Mouse (Mus musculus): ENCODE data around the gene Piwil1. TPM values are rescaled to one million over a fixed set of nuclear protein-coding genes. Genes with fewer than 3 reads are reported as not detected.

Gene Piwil1
- polyA plus RNA-seq, 1 experiment from 2014 or later: not detected

- no peaks in the 10 kb centered on the region for H3K36me3 ChIP-seq (ENCODE audit: insufficient read depth, low read length)
- no peak overlapping the region for H3K4me3 ChIP-seq (ENCODE audit: low read depth, low read length)
- TF ChIP-seq CTCF (IDR thresholded peaks at IDR 0.05): no peak
- no peak for TF ChIP-seq EP300 (IDR thresholded peaks at IDR 0.05)
- H3K27ac ChIP-seq (ENCODE audit: low read length): 0 out of 2 replicates have a peak overlapping the region, but pooled peaks have one; percentile 43
- DNase-seq (ENCODE audit: low spot score): peak; percentile 50
- H3K9me3 ChIP-seq (ENCODE audit: low read length): no peaks in the 10 kb centered on the region
- H3K4me1 ChIP-seq (ENCODE audit: insufficient read depth, low read depth, low read length): no peaks in the 10 kb centered on the region; the same call in 1 of the 2 replicates
- no peak overlapping the region for H3K4me2 ChIP-seq (replicated peaks; ENCODE audit: low read depth, low read length)
- H3K27me3 ChIP-seq (replicated peaks; ENCODE audit: insufficient read depth, low read length): no peaks in the 10 kb centered on the region
- no peak overlapping the region for H3K9ac ChIP-seq (replicated peaks; ENCODE audit: low read depth)
- WGBS: 36% methylated on average over 7 of the region's 7 CpGs
- peak; percentile 46; the same call in 1 of the 2 replicates for ATAC-seq
Measured at GRCm38 (mm10) chr5:128667303-128667702, 35.0 kb upstream of the Piwil1 start.

GRCm38 (mm10) chr5:128674124-128674523, 28.2 kb upstream of the Piwil1 start:
- Histone ChIP-seq H3K9me3 (ENCODE audit: low read length) (no peaks in the 10 kb centered on the region), H3K4me1 (ENCODE audit: insufficient read depth, low read depth, low read length) (no peaks in the 10 kb centered on the region), H3K9ac (replicated peaks; ENCODE audit: low read depth) (no peak overlapping the region), H3K4me2 (replicated peaks; ENCODE audit: low read depth, low read length) (no peak overlapping the region), H3K4me3 (ENCODE audit: low read depth, low read length) (no peak overlapping the region), H3K36me3 (ENCODE audit: insufficient read depth, low read length) (no peaks in the 10 kb centered on the region), H3K27me3 (replicated peaks; ENCODE audit: insufficient read depth, low read length) (no peaks in the 10 kb centered on the region), H3K27ac (ENCODE audit: low read length) (no peak overlapping the region)
- no peak for ATAC-seq
- WGBS: 43% methylated on average over 9 of the region's 9 CpGs
- TF ChIP-seq CTCF (IDR thresholded peaks at IDR 0.05) (no peak), EP300 (IDR thresholded peaks at IDR 0.05) (no peak)
- DNase-seq (ENCODE audit: low spot score): no peak

GRCm38 (mm10) chr5:128677373-128677772, 25.0 kb upstream of the Piwil1 start:
- TF ChIP-seq EP300 (IDR thresholded peaks at IDR 0.05): no peak
- TF ChIP-seq CTCF (IDR thresholded peaks at IDR 0.05): no peak
- peak; percentile 60 for ATAC-seq
- peak; percentile 61 for DNase-seq (ENCODE audit: low spot score)
- peak overlapping the region; percentile 4; the same call in 1 of the 2 replicates for H3K27ac ChIP-seq (ENCODE audit: low read length)
- H3K9ac ChIP-seq (replicated peaks; ENCODE audit: low read depth): no peak overlapping the region
- no peaks in the 10 kb centered on the region for H3K9me3 ChIP-seq (ENCODE audit: low read length)
- H3K4me2 ChIP-seq (replicated peaks; ENCODE audit: low read depth, low read length): no peak overlapping the region
- no peaks in the 10 kb centered on the region for H3K36me3 ChIP-seq (ENCODE audit: insufficient read depth, low read length)
- WGBS: 67% methylated on average over 4 of the region's 4 CpGs
- no peak overlapping the region for H3K4me3 ChIP-seq (ENCODE audit: low read depth, low read length)
- no peaks in the 10 kb centered on the region for H3K4me1 ChIP-seq (ENCODE audit: insufficient read depth, low read depth, low read length)
- no peaks in the 10 kb centered on the region for H3K27me3 ChIP-seq (replicated peaks; ENCODE audit: insufficient read depth, low read length)

- H3K36me3 ChIP-seq (ENCODE audit: insufficient read depth, low read length): no peaks in the 10 kb centered on the region
- no peak overlapping the region for H3K9ac ChIP-seq (replicated peaks; ENCODE audit: low read depth)
- H3K4me2 ChIP-seq (replicated peaks; ENCODE audit: low read depth, low read length): no peak overlapping the region
- no peaks in the 10 kb centered on the region for H3K27me3 ChIP-seq (replicated peaks; ENCODE audit: insufficient read depth, low read length)
- H3K4me1 ChIP-seq (ENCODE audit: insufficient read depth, low read depth, low read length): no peaks in the 10 kb centered on the region
- H3K4me3 ChIP-seq (ENCODE audit: low read depth, low read length): no peak overlapping the region
- peak; percentile 57; the same call in 1 of the 2 replicates for TF ChIP-seq EP300 (IDR thresholded peaks at IDR 0.05)
- TF ChIP-seq CTCF (IDR thresholded peaks at IDR 0.05): no peak
- H3K9me3 ChIP-seq (ENCODE audit: low read length): no peaks in the 10 kb centered on the region
- DNase-seq (ENCODE audit: low spot score): peak; percentile 86
- H3K27ac ChIP-seq (ENCODE audit: low read length): peak overlapping the region; percentile 22
- ATAC-seq: peak; percentile 94
- WGBS: 53% methylated on average over 6 of the region's 6 CpGs
Measured at GRCm38 (mm10) chr5:128677861-128678260, 24.5 kb upstream of the Piwil1 start.

- Histone ChIP-seq H3K27me3 (replicated peaks; ENCODE audit: insufficient read depth, low read length) (no peaks in the 10 kb centered on the region), H3K4me2 (replicated peaks; ENCODE audit: low read depth, low read length) (no peak overlapping the region), H3K4me1 (ENCODE audit: insufficient read depth, low read depth, low read length) (no peaks in the 10 kb centered on the region), H3K27ac (ENCODE audit: low read length) (no peak overlapping the region), H3K9ac (replicated peaks; ENCODE audit: low read depth) (no peak overlapping the region), H3K9me3 (ENCODE audit: low read length) (no peaks in the 10 kb centered on the region; the same call in 1 of the 2 replicates), H3K36me3 (ENCODE audit: insufficient read depth, low read length) (no peaks in the 10 kb centered on the region), H3K4me3 (ENCODE audit: low read depth, low read length) (no peak overlapping the region)
- ATAC-seq: no peak
- TF ChIP-seq EP300 (IDR thresholded peaks at IDR 0.05): no peak
- peak; percentile 38 for TF ChIP-seq CTCF (IDR thresholded peaks at IDR 0.05)
- no peak for DNase-seq (ENCODE audit: low spot score)
- WGBS: 44% methylated on average over 5 of the region's 5 CpGs
Measured at GRCm38 (mm10) chr5:128681456-128681855, 20.9 kb upstream of the Piwil1 start.

DNA sequence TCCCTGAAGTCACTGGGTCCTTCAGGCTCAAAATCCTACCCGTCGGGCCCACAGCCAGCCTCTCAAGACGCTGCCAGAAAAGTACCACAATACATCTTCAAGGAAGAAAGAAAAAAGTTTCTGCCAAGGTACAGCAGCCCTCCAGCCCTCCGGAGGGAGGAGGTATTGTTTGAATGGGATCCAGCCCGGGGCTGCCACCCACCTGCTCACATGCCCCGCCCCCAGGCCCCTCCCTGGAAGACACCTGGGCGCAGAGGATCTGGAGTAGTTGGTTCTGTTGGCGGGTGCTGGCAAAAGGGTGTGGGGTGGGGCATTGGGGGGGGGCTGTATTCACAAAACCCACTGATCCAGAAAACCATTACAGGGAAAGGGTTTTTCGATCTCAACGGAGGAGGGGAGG, 18.1 kb upstream of the Piwil1 start:
- WGBS: 15% methylated on average over 10 of the region's 10 CpGs
- H3K4me1 ChIP-seq (ENCODE audit: insufficient read depth, low read depth, low read length): no peaks in the 10 kb centered on the region
- DNase-seq (ENCODE audit: low spot score) (no peak), ATAC-seq (no peak)
- no peak overlapping the region for H3K27ac ChIP-seq (ENCODE audit: low read length)
- no peaks in the 10 kb centered on the region; the same call in 1 of the 2 replicates for H3K9me3 ChIP-seq (ENCODE audit: low read length)
- no peak overlapping the region for H3K9ac ChIP-seq (replicated peaks; ENCODE audit: low read depth)
- peak overlapping the region; percentile 20 for H3K4me2 ChIP-seq (replicated peaks; ENCODE audit: low read depth, low read length)
- H3K4me3 ChIP-seq (ENCODE audit: low read depth, low read length): no peak overlapping the region
- H3K27me3 ChIP-seq (replicated peaks; ENCODE audit: insufficient read depth, low read length): no peaks in the 10 kb centered on the region
- H3K36me3 ChIP-seq (ENCODE audit: insufficient read depth, low read length): no peaks in the 10 kb centered on the region
- TF ChIP-seq EP300 (IDR thresholded peaks at IDR 0.05): no peak
- no peak for TF ChIP-seq CTCF (IDR thresholded peaks at IDR 0.05)

- Histone ChIP-seq H3K27ac (ENCODE audit: low read length) (no peak overlapping the region), H3K4me2 (replicated peaks; ENCODE audit: low read depth, low read length) (peak overlapping the region; percentile 20; the same call in 1 of the 2 replicates), H3K9me3 (ENCODE audit: low read length) (no peaks in the 10 kb centered on the region; the same call in 1 of the 2 replicates), H3K9ac (replicated peaks; ENCODE audit: low read depth) (no peak overlapping the region), H3K27me3 (replicated peaks; ENCODE audit: insufficient read depth, low read length) (no peaks in the 10 kb centered on the region), H3K36me3 (ENCODE audit: insufficient read depth, low read length) (no peaks in the 10 kb centered on the region), H3K4me1 (ENCODE audit: insufficient read depth, low read depth, low read length) (no peaks in the 10 kb centered on the region), H3K4me3 (ENCODE audit: low read depth, low read length) (no peak overlapping the region)
- ATAC-seq (no peak), DNase-seq (ENCODE audit: low spot score) (peak; percentile 65)
- 17% methylated on average over 15 of the region's 15 CpGs for WGBS
- TF ChIP-seq CTCF (IDR thresholded peaks at IDR 0.05): no peak
Measured at GRCm38 (mm10) chr5:128684621-128685020, 17.7 kb upstream of the Piwil1 start.
